Mouse (Mus musculus): ENCODE measurements at regions not wholly inside any gene's neighbourhood (a gene's known extent, or its start where the extent isn't known, plus 50 kb on each side); places are given as distances from the start of the nearest gene placed in this dataset.

GRCm38 (mm10) chrX:62832741-62833140, 364.9 kb downstream of the 4931400O07Rik start:
- peak in 1 of 2 experiments; percentile 22 for DNase-seq (ENCODE audit: low spot score in 2 of 2)

Measured in cerebellum, postnatal 4 days (tissue).